Mouse (Mus musculus): Measurements from ENCODE around the gene Fignl1.

DNA sequence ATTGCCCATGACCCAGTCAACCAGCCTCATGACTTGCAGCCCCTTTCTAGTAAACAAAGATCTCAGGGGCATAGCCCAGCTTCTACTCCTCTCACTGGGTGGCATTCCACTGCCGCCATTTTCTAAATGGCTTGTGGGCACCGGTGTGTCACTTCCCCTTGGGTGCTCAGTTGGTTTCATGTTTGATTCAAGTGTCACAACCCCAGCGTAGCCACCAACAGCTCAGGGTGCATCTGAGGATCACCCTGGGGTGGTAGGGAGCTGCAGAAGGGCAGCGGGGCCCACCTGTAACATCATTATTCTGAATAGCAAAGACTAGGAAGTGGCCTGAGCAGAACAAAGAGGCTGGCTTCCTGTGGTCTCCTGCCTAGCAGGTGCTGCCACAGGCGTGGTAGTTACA lies 57.7 kb downstream of the Fignl1 start:
- TF ChIP-seq POLR2A (IDR thresholded peaks at IDR 0.05; ENCODE audit: borderline replicate concordance, extremely low read depth, low read depth, low read length) = no peak
- no peak for TF ChIP-seq CTCF (IDR thresholded peaks at IDR 0.05; ENCODE audit: insufficient read depth, low read length)

Data from lung, adult 2 months (tissue).